Mouse (Mus musculus) lung, embryonic 14.5 days (tissue): Measurements from ENCODE around the gene Slc29a4. TPM values are rescaled to one million over a fixed set of nuclear protein-coding genes. Genes with fewer than 3 reads are reported as not detected.

Experiments
- ATAC-seq: fragments of 200-750 bp; cut with Nextera tagmentation; 2 replicates; pipeline ENCODE4 v1.8.0; 2017; ENCODE audit warnings: mild to moderate bottlenecking, moderate TSS enrichment, moderate library complexity; ENCODE audit not compliant: insufficient read depth
- DNase-seq: peaks from one replicate; pipeline ENCODE4 v3.0.0-alpha.2; 2015
- H3K27ac ChIP-seq: fragments of 300-500 bp; sonication (generic); 2 replicates; pipeline ENCODE4 v1.5.1; 2014; ENCODE audit warnings: low read depth, mild to moderate bottlenecking, moderate library complexity
- H3K27me3 ChIP-seq: fragments of 300-500 bp; sonication (generic); 2 replicates; pipeline ENCODE4 v1.6.1; 2014; ENCODE audit warnings: low read length, control low read depth; ENCODE audit not compliant: insufficient read depth
- H3K36me3 ChIP-seq: fragments of 300-500 bp; sonication (generic); 2 replicates; pipeline ENCODE4 v1.6.1; 2014; ENCODE audit warnings: control low read depth; ENCODE audit not compliant: insufficient read depth
- H3K4me1 ChIP-seq: fragments of 300-500 bp; sonication (generic); 2 replicates; pipeline ENCODE4 v1.6.1; 2014; ENCODE audit warnings: antibody characterized with exemption, control low read depth; ENCODE audit not compliant: insufficient read depth
- H3K4me2 ChIP-seq: fragments of 300-500 bp; sonication (generic); 2 replicates; pipeline ENCODE4 v1.6.1; 2014; ENCODE audit warnings: mild to moderate bottlenecking
- H3K4me3 ChIP-seq: fragments of 300-500 bp; sonication (generic); 2 replicates; pipeline ENCODE4 v1.5.1; 2014; ENCODE audit warnings: low read depth, low read length
- H3K9ac ChIP-seq: fragments of 300-500 bp; sonication (generic); 2 replicates; pipeline ENCODE4 v1.6.1; 2014
- H3K9me3 ChIP-seq: fragments of 300-500 bp; sonication (generic); 2 replicates; pipeline ENCODE4 v1.6.1; 2016; ENCODE audit warnings: low read depth, low read length, control low read depth
- CTCF ChIP-seq: IDR thresholded peaks from 2 replicates; pipeline ENCODE4 v1.5.1; 2016; ENCODE audit warnings: antibody characterized with exemption, low read depth
- WGBS: fragments of 180-500 bp; shearing (Covaris S2); extraction: QIAGEN DNeasy Blood & Tissue Kit; methylation state at CpG from one replicate; pipeline ENCODE4 v1.1.7; 2014; 5-methylcytosine and 5-hydroxymethylcytosine counted together
- polyA plus RNA-seq: library from polyadenylated mRNA; unstranded; fragments of >200 nt; fragmentation: Nextera tagmentation; extraction: Ambion mirVana; gene quantifications from 2 replicates; pipeline ENCODE4 v1.2.1, GENCODE M21; 2014

The Slc29a4 gene
- polyA plus RNA-seq, 1 experiment from 2014 or later, result 8.2 TPM

GRCm38 (mm10) chr5:142739941-142740340, 47.6 kb downstream of the Slc29a4 start:
- 88% methylated on average over 8 of the region's 8 CpGs for WGBS
- TF ChIP-seq CTCF, result no peak
- DNase-seq (no peak), ATAC-seq (no peak)
- Histone ChIP-seq H3K4me2 (no peak overlapping the region), H3K36me3 (peaks cover 88% of the 10 kb centered on the region), H3K9me3 (no peaks in the 10 kb centered on the region), H3K27me3 (no peaks in the 10 kb centered on the region), H3K4me3 (no peak overlapping the region), H3K9ac (no peak overlapping the region), H3K4me1 (no peaks in the 10 kb centered on the region), H3K27ac (no peak overlapping the region)

- H3K27me3 ChIP-seq, result no peaks in the 10 kb centered on the region
- H3K4me2 ChIP-seq, result no peak overlapping the region
- no peak for ATAC-seq
- H3K4me3 ChIP-seq, result no peak overlapping the region
- H3K4me1 ChIP-seq, result no peaks in the 10 kb centered on the region
- no peak for TF ChIP-seq CTCF
- no peak overlapping the region for H3K27ac ChIP-seq
- H3K9ac ChIP-seq, result no peak overlapping the region
- no peaks in the 10 kb centered on the region for H3K9me3 ChIP-seq
- H3K36me3 ChIP-seq, result peaks cover 85% of the 10 kb centered on the region
- 80% methylated on average over 12 of the region's 12 CpGs for WGBS
- DNase-seq, result no peak
These were observed 54.8 kb downstream of the Slc29a4 start for GRCm38 (mm10) chr5:142747026-142747629.

GRCm38 (mm10) chr5:142750173-142750572, 57.9 kb downstream of the Slc29a4 start:
- no peaks in the 10 kb centered on the region for H3K9me3 ChIP-seq
- TF ChIP-seq CTCF, result no peak
- H3K27ac ChIP-seq, result no peak overlapping the region
- H3K27me3 ChIP-seq, result no peaks in the 10 kb centered on the region
- 82% methylated on average over 11 of the region's 11 CpGs for WGBS
- no peak overlapping the region for H3K4me2 ChIP-seq
- H3K36me3 ChIP-seq, result peaks cover 84% of the 10 kb centered on the region
- DNase-seq, result no peak
- ATAC-seq, result no peak
- no peak overlapping the region for H3K9ac ChIP-seq
- H3K4me3 ChIP-seq, result no peak overlapping the region
- H3K4me1 ChIP-seq, result no peaks in the 10 kb centered on the region

GRCm38 (mm10) chr5:142752241-142752640, 59.9 kb downstream of the Slc29a4 start:
- no peaks in the 10 kb centered on the region for H3K27me3 ChIP-seq
- H3K9ac ChIP-seq, result no peak overlapping the region
- H3K9me3 ChIP-seq, result no peaks in the 10 kb centered on the region
- WGBS, result 62% methylated on average over 13 of the region's 13 CpGs
- TF ChIP-seq CTCF, result no peak
- no peaks in the 10 kb centered on the region for H3K4me1 ChIP-seq
- H3K4me3 ChIP-seq, result no peak overlapping the region
- no peak overlapping the region for H3K27ac ChIP-seq
- ATAC-seq (no peak), DNase-seq (no peak)
- no peak overlapping the region for H3K4me2 ChIP-seq
- H3K36me3 ChIP-seq, result peaks cover 95% of the 10 kb centered on the region

GRCm38 (mm10) chr5:142759786-142760185, 67.5 kb downstream of the Slc29a4 start:
- no peak overlapping the region for H3K4me3 ChIP-seq
- no peak for DNase-seq
- H3K36me3 ChIP-seq, result peaks cover 100% of the 10 kb centered on the region
- H3K9me3 ChIP-seq, result no peaks in the 10 kb centered on the region
- H3K27ac ChIP-seq, result no peak overlapping the region
- no peak for TF ChIP-seq CTCF
- H3K9ac ChIP-seq, result no peak overlapping the region
- H3K4me1 ChIP-seq, result no peaks in the 10 kb centered on the region
- H3K27me3 ChIP-seq, result no peaks in the 10 kb centered on the region
- ATAC-seq, result no peak
- no peak overlapping the region for H3K4me2 ChIP-seq
- WGBS, result 84% methylated on average over 8 of the region's 8 CpGs

- 90% methylated on average over 16 of the region's 16 CpGs for WGBS
- DNase-seq (no peak), ATAC-seq (no peak)
- Histone ChIP-seq H3K36me3 (peaks cover 100% of the 10 kb centered on the region), H3K4me2 (no peak overlapping the region), H3K4me3 (no peak overlapping the region), H3K4me1 (no peaks in the 10 kb centered on the region), H3K27ac (no peak overlapping the region), H3K9ac (no peak overlapping the region), H3K27me3 (no peaks in the 10 kb centered on the region), H3K9me3 (no peaks in the 10 kb centered on the region)
- no peak for TF ChIP-seq CTCF
These were observed 69.1 kb downstream of the Slc29a4 start for GRCm38 (mm10) chr5:142761326-142761983.

GRCm38 (mm10) chr5:142762082-142762807, 69.9 kb downstream of the Slc29a4 start:
- Histone ChIP-seq H3K4me1 (no peaks in the 10 kb centered on the region), H3K9ac (no peak overlapping the region), H3K36me3 (peaks cover 100% of the 10 kb centered on the region), H3K4me2 (no peak overlapping the region), H3K27me3 (no peaks in the 10 kb centered on the region), H3K4me3 (no peak overlapping the region), H3K27ac (no peak overlapping the region), H3K9me3 (no peaks in the 10 kb centered on the region)
- no peak for TF ChIP-seq CTCF
- ATAC-seq (no peak), DNase-seq (no peak)
- WGBS, result 92% methylated on average over 21 of the region's 21 CpGs
